Mouse (Mus musculus) adrenal gland (tissue): ENCODE measurements around the gene Gm20897.
"Not testable (repeated sequence)": the region's sequence is repeated elsewhere in the genome, so short reads cannot be mapped to it uniquely, and the experiment has no call there.

Experiments
- intact Hi-C: fragments of 180-260 bp; cut with DNase I; formaldehyde crosslinking; loops from one replicate; pipeline ENCODE4 v1.15.1; 2025
- long read RNA-seq, 2 experiments: library from polyadenylated mRNA; unstranded; transcript quantifications; one replicate each; pipeline ENCODE4 v2.0.0; 2020; ENCODE audit warnings: borderline replicate concordance in 1 of 2; ENCODE audit not compliant: insufficient replicate concordance in 1 of 2

Gm20897 gene
- long read RNA-seq, experiment 1, result 0 reads
- long read RNA-seq, experiment 2, result 0 reads

DNA sequence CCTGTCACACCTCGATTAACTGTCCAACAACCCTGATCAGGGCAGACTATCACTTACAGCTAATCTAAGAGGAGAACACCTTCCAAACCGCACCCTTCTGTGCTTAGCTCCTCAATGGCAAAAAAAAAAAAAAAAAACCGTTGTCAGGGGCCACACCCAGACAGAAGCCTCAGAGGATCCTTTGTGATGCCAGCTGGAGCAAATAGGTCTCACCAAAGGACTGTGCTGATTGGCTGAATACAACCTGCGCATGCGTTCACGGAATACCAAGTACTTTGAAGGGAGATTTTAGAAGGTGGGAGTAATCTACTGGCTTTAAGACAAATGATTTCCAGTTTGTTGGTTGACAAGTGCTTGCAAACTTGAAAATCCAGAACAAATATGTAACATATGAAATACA lies at the start of gene Gm20897:
Gene Gm20897 (minus strand): TSS at position 101 of the 400 bp plus-strand sequence.
- intact Hi-C loops, result not testable (repeated sequence)
